Mouse (Mus musculus) adrenal gland, adult 10 weeks (tissue): ENCODE measurements around the gene Rpl23a. TPM values are rescaled to one million over a fixed set of nuclear protein-coding genes. Genes with fewer than 3 reads are reported as not detected.

Experiments
- polyA plus RNA-seq: library from polyadenylated mRNA; stranded (reverse); fragments of 350-450 nt; fragmentation: Illumina TruSeq; extraction: RNeasy Lipid Tissue Mini Kit (QIAGEN cat#74804); gene quantifications from one replicate; pipeline ENCODE4 v1.2.3, GENCODE M21; 2014; ENCODE audit warnings: low read depth, low replicate concordance

Rpl23a gene
- 709 TPM for polyA plus RNA-seq

GRCm38 (mm10) chr11:78182961-78183844 is at the start of gene Rpl23a:
Rpl23a (minus strand) TSS chr11:78183584.

DNA sequence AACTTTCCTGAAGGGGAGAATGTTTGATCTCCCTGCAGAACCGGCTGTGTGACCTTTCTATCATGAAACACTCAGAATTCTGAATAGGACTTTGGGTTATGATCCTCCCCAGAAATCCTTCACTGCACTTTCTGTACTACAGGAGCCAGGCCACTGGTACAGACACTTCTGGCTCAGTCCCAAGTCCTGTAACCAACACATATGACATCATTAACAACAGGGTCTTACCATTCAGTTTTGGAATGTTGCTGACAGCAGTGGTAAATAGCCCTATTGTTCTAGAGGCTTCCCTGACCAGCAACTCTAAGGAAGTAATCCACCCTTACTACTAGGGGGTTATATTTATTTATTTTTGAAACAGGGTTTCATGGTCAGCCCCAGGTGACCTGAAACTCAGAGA is 9.7 kb upstream of the Rpl23a start, which contains the start of gene Proca1:
TSS of gene Proca1 (plus strand) at position 280 of the 400 bp plus-strand sequence.

DNA sequence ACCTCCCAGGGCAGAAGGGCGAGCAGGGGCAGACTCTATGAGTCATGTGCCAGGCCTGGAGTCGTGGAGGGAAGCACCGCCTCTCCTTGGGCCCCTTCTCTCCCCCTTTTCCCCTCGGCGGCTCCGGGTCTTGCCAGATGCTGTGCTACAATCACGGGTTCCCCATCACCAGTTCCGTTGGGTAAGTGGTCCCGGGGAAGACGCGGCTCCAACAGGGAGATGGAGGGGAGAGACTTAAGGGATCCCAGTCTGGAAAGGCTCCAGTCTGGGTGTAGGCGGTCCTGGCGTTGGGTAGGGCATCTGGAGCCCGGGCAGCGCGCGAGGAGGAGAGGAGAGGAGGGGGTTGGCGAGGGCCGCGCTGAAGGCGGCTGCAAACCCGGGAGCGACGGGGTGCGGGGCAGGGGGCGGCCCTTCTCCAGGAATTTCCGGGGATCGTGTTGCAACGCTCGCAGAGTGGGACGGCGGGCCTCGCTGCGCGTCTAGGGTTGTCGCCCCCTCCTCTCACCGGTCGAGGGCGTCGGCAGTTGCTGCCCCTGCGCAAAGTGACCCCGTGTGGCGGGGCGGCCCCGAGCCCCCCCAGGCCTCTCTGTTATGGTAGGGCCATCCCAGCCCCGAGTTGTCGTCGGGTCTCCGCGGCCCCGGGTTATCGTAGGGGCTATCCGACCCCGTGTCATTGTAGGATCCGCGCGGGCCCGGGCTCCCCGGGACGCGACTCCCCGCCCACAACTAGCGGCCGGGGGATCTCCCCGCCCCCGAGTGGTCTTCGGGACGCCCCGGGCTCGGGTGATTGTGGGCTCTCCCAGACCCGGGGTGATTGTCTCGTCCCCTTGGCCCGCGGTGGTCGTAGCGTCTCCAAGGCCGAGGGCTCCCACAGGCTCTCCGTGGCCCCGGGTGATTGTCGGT is 5.2 kb upstream of the Rpl23a start, which contains the start of gene Rab34:
TSS of gene Rab34 (plus strand) at position 100 of the 903 bp plus-strand sequence.

DNA sequence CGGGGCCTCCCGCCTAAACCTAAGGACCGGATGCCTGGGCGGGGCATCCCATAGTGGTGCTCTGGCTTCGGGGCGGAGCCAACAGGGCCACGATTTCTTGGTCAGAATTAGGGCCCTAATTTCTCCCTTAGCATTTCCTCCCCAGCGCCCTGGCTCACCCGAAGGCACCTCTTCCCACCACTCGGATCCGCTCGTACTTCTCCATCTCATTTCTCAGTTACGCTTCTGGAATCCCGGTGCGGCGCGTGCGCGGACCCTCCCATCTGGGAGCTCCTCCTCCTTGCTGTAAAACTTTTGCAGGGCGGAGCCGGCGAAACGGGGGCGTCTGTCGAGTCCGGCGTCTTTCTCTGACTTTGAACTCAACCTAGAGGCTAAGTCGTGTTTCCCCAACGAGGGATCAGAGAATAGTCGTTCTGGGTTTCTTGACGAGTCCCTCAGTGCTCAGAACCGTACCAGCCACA is 7.0 kb downstream of the Rpl23a start, which contains the start of the genes Nek8 and Tlcd1:
TSS of gene Nek8 (minus strand) at position 274 of the 461 bp plus-strand sequence.
TSS of gene Tlcd1 (plus strand) at position 310 of the 461 bp plus-strand sequence.

DNA sequence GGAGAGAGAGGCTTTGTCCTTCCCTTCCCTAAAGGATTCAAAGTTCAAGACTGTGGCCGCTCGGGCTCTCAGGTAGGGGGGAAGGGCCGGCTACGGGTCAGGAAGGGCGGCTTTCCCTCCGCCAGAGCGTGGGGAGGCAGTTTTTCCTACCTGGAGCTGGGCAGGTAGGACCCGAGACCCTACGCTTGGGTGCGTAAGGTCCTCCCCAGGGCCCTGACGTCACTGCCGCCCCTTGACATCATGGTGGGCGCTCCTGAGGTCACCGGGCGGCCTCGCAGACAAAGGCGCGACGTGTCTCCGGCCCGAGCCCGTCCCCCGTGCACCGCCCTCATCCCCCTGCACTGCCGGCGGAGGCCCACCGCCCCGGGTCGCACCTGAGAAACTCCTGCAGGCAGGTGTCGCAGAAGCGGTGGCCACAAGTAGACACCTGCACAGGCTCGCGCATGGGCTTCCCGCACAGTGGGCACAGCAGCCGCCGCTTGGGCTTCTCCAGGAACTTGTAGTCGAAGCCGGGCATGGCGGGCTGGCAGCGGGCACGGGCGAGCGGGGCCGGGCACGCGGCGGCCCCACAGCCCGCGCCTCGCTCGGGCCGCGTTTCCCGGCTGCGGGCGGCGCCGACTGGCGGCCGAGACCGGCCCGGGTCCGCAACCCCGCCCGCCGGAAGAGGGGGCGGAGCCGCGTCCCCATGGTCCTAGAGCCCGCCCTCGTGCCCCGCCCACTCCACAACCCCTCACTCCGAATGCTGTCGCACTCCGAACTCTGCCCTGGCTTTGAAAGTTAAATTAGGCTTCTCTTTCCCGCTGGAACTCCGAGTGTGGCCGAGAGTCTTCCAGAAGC is 18.2 kb downstream of the Rpl23a start, which contains the start of gene Traf4:
TSS of gene Traf4 (minus strand) at position 666 of the 837 bp plus-strand sequence.

Other genes with a start within 250 kb of the Rpl23a start
- 20.4 TPM for gene Phf12, start 200.8 kb downstream of the Rpl23a start, polyA plus RNA-seq
- 9.0 TPM for gene Dhrs13, start 151.3 kb downstream of the Rpl23a start, polyA plus RNA-seq
- 14.0 TPM for gene Flot2, start 145.7 kb downstream of the Rpl23a start, polyA plus RNA-seq
- 12.8 TPM for gene Eral1, start 103.2 kb downstream of the Rpl23a start, polyA plus RNA-seq
- gene Fam222b, start 88.9 kb downstream of the Rpl23a start, polyA plus RNA-seq: 12.1 TPM
- gene Traf4, start 18.0 kb downstream of the Rpl23a start, polyA plus RNA-seq: 1.2 TPM
- 4.7 TPM for gene Nek8, start 6.9 kb downstream of the Rpl23a start, polyA plus RNA-seq
- 38.1 TPM for gene Tlcd1, start 6.9 kb downstream of the Rpl23a start, polyA plus RNA-seq
- 17.8 TPM for gene Rab34, start 4.8 kb upstream of the Rpl23a start, polyA plus RNA-seq
- 28.4 TPM for gene Proca1, start 9.8 kb upstream of the Rpl23a start, polyA plus RNA-seq
- 49.5 TPM for gene Sdf2, start 62.2 kb upstream of the Rpl23a start, polyA plus RNA-seq
- 24.0 TPM for gene Supt6, start 62.4 kb upstream of the Rpl23a start, polyA plus RNA-seq
- gene 2610507B11Rik, start 78.2 kb upstream of the Rpl23a start, polyA plus RNA-seq: 106 TPM
- gene BC030499, start 107.3 kb upstream of the Rpl23a start, polyA plus RNA-seq: 0.58 TPM
- 2.7 TPM for gene Spag5, start 117.9 kb upstream of the Rpl23a start, polyA plus RNA-seq
- 7.2 TPM for gene Aldoc, start 139.4 kb upstream of the Rpl23a start, polyA plus RNA-seq
- gene Pigs, start 144.8 kb upstream of the Rpl23a start, polyA plus RNA-seq: 5.2 TPM
- gene Unc119, start 159.9 kb upstream of the Rpl23a start, polyA plus RNA-seq: 5.7 TPM
- gene Foxn1, start 203.0 kb upstream of the Rpl23a start, polyA plus RNA-seq: not detected
- gene Slc13a2, start 238.6 kb upstream of the Rpl23a start, polyA plus RNA-seq: not detected